In the genomic region with DNA sequence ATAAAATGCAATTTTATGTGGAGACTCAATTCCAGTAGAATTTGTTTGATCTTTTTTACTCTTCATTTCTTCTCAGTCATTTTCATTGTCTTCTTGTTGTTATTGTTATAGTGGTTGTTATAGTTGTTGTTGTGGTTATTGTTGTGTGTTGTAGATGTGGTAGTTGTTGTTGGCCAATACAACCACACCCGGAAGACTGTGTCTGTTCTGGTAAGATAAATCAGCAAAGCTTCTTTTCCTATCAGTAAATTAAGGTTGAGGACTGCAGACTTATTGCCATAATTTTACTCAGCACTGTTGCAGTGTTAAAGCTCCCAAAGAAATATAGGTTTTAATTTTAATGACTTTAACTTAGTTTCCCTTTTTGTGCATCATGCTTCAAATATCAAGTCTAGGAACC, we compare ENCODE assay signal across 23 mouse cellular contexts. TPM values are rescaled to one million over a fixed set of nuclear protein-coding genes. Genes with fewer than 3 reads are reported as not detected.
"Had no signal": no experiment of that assay in that cellular context is flagged by ENCODE, and none has a peak within 500 bp of the region (broad histone marks: within the 10 kb centered on the region; RNA-seq: fewer than 3 reads in every experiment).

No protein-coding gene starts in this region.

- H3K4me1 ChIP-seq: midbrain, embryonic 10.5 days; midbrain, embryonic 12.5 days; neural tube, embryonic 13.5 days; stomach, embryonic 15.5 days had no signal

- H3K4me3 ChIP-seq: midbrain, embryonic 10.5 days; midbrain, embryonic 12.5 days; myocyte; neural tube, embryonic 13.5 days; neural tube, embryonic 15.5 days; stomach, embryonic 15.5 days had no signal

- H3K36me3 ChIP-seq: midbrain, embryonic 10.5 days; midbrain, embryonic 12.5 days; neural tube, embryonic 13.5 days; neural tube, embryonic 15.5 days; stomach, embryonic 15.5 days had no signal

- H3K27ac ChIP-seq: midbrain, embryonic 10.5 days; midbrain, embryonic 12.5 days; neural tube, embryonic 13.5 days; neural tube, embryonic 15.5 days; stomach, embryonic 15.5 days; stomach, postnatal 0 days had no signal

- H3K9me3 ChIP-seq: midbrain, embryonic 10.5 days; midbrain, embryonic 12.5 days; neural tube, embryonic 13.5 days; neural tube, embryonic 15.5 days; stomach, embryonic 15.5 days had no signal

- H3K27me3 ChIP-seq: midbrain, embryonic 12.5 days; neural tube, embryonic 13.5 days; neural tube, embryonic 15.5 days; stomach, embryonic 15.5 days had no signal

- H3K4me2 ChIP-seq: lung, embryonic 14.5 days; midbrain, embryonic 12.5 days; neural tube, embryonic 13.5 days; neural tube, embryonic 15.5 days; stomach, embryonic 15.5 days had no signal

- DNase-seq: lung, adult 18-20 months; lung, embryonic 14.5 days; lung, postnatal 10 days; lung, postnatal 4 days; midbrain, embryonic 14.5 days; retina, postnatal 1 day; right cerebral cortex, adult 18-20 months; right cerebral cortex, postnatal 25 days; right cerebral cortex, postnatal 4 days; thymus, adult 2 months; thymus, postnatal 25 days; thymus, postnatal 4 days had no signal

- H3K9ac ChIP-seq: lung, embryonic 14.5 days; midbrain, embryonic 12.5 days; neural tube, embryonic 13.5 days; neural tube, embryonic 15.5 days; stomach, embryonic 15.5 days had no signal

- ATAC-seq: midbrain, embryonic 16.5 days had no signal

RNA-seq across cellular contexts. Expression of a gene that starts 45.8 kb away (rescaled TPM):
- total RNA-seq: megakaryocyte, adult 5-6 weeks had no signal
- polyA plus RNA-seq: midbrain, embryonic 10.5 days; myocyte; small intestine, adult 2 months; spleen, adult 2 months; thymus, adult 2 months had no signal
